Mouse (Mus musculus) ES-E14 (cell line): Measurements from ENCODE around the gene Tmem222. TPM values are rescaled to one million over a fixed set of nuclear protein-coding genes. Genes with fewer than 3 reads are reported as not detected.

Experiments used
- DNase-seq: peaks from one replicate; pipeline ENCODE4 v3.0.0-alpha.2; 2013; ENCODE audit warnings: low read depth, low spot score
- H3K27ac ChIP-seq: 2 replicates; pipeline ENCODE4 v1.5.1; 2012; ENCODE audit warnings: low read depth, mild to moderate bottlenecking, low read length, moderate library complexity, mixed read lengths; ENCODE audit not compliant: poor library complexity, insufficient read depth, severe bottlenecking
- H3K36me3 ChIP-seq: 2 replicates; pipeline ENCODE4 v1.6.1; 2012; ENCODE audit warnings: mild to moderate bottlenecking, low read length, moderate library complexity, mixed read lengths; ENCODE audit not compliant: control insufficient read depth, poor library complexity, insufficient read depth, severe bottlenecking
- H3K4me1 ChIP-seq, 2 experiments: fragments of 150-350 bp in 1 of 2; sonication (generic) in 1 of 2; 2 replicates each; pipeline ENCODE4 v1.6.1; 2012; ENCODE audit warnings: low read length in 2 of 2, mild to moderate bottlenecking in 1 of 2, mixed read lengths in 1 of 2; ENCODE audit not compliant: control insufficient read depth in 2 of 2, insufficient read depth in 2 of 2, poor library complexity in 1 of 2
- H3K4me3 ChIP-seq, 2 experiments: fragments of 150-350 bp in 1 of 2; sonication (generic) in 1 of 2; 2 replicates each; pipeline ENCODE4 v1.5.1; 2012; ENCODE audit warnings: low read length in 2 of 2, low read depth in 1 of 2, mild to moderate bottlenecking in 1 of 2, mixed read lengths in 1 of 2; ENCODE audit not compliant: insufficient read depth in 1 of 2, poor library complexity in 1 of 2, severe bottlenecking in 1 of 2
- H3K9ac ChIP-seq: 2 replicates; pipeline ENCODE4 v1.6.1; 2012; ENCODE audit warnings: low read depth, mild to moderate bottlenecking, low read length, mixed read lengths; ENCODE audit not compliant: poor library complexity, insufficient read depth, severe bottlenecking
- H3K9me3 ChIP-seq: fragments of 150-350 bp; sonication (generic); 2 replicates; pipeline ENCODE4 v1.6.1; 2012; ENCODE audit warnings: low read depth, mild to moderate bottlenecking, low read length; ENCODE audit not compliant: control insufficient read depth, insufficient read depth
- CHD2 ChIP-seq: IDR thresholded peaks from 2 replicates; pipeline ENCODE4 v1.6.1; 2014; ENCODE audit warnings: mild to moderate bottlenecking, low read depth, low read length, inconsistent platforms
- HCFC1 ChIP-seq: IDR thresholded peaks from 2 replicates; pipeline ENCODE4 v1.6.1; 2012; ENCODE audit warnings: low read length, inconsistent platforms, borderline replicate concordance; ENCODE audit not compliant: insufficient read depth
- MAFK ChIP-seq: IDR thresholded peaks from 2 replicates; pipeline ENCODE4 v1.6.1; 2014; ENCODE audit warnings: mild to moderate bottlenecking, low read depth, low read length, inconsistent platforms; ENCODE audit not compliant: insufficient read depth
- ZC3H11A ChIP-seq: IDR thresholded peaks from 2 replicates; pipeline ENCODE4 v1.6.1; 2012; ENCODE audit warnings: low read depth, mild to moderate bottlenecking, inconsistent platforms, low read length, borderline replicate concordance
- ZNF384 ChIP-seq: IDR thresholded peaks from 2 replicates; pipeline ENCODE4 v1.6.1; 2012; ENCODE audit warnings: low read depth, low read length, inconsistent platforms
- in situ Hi-C, 2 experiments: fragments of 600-800 bp; cut with MboI; formaldehyde crosslinking; loops; one replicate each; pipeline ENCODE4 v1.15.1; 2025; ENCODE audit warnings: low sequenced_read_pairs in 2 of 2, inconsistent platforms in 1 of 2; ENCODE audit not compliant: unreplicated experiment in 2 of 2
- total RNA-seq: library from RNA; depleted of rRNA; stranded (reverse); fragments of 300-350 nt; gene quantifications from 2 replicates; pipeline ENCODE4 v1.2.3, GENCODE M21; 2012

Gene Tmem222
- total RNA-seq, 1 experiment: 73.3 TPM

- no peak overlapping the region for H3K9ac ChIP-seq
- no peak overlapping the region for H3K27ac ChIP-seq
- in situ Hi-C loops: loop anchor here in 1 of 2 experiments (25.0 kb wide), 1 partner anchor 273 kb away; the partner anchor contains the start of gene Ahdc1
Measured at GRCm38 (mm10) chr4:133285299-133285698, 7.7 kb upstream of the Tmem222 start.

GRCm38 (mm10) chr4:133282656-133283055 is 5.1 kb upstream of the Tmem222 start:
- peaks cover 2 to 16% of the 10 kb centered on the region in 2 experiments; a peak in 2 of 4 replicates for H3K4me1 ChIP-seq
- in situ Hi-C loops: loop anchor here in 1 of 2 experiments (25.0 kb wide), 1 partner anchor 270 kb away; the partner anchor contains the start of gene Ahdc1
- TF ChIP-seq ZC3H11A (no peak), ZNF384 (no peak), MAFK (no peak), CHD2 (no peak), HCFC1 (no peak)
- no peak overlapping the region for H3K4me3 ChIP-seq
- no peak overlapping the region for H3K9ac ChIP-seq
- no peaks in the 10 kb centered on the region for H3K36me3 ChIP-seq
- H3K9me3 ChIP-seq: no peaks in the 10 kb centered on the region
- no peak overlapping the region for H3K27ac ChIP-seq
- DNase-seq: no peak

More at GRCm38 (mm10) chr4:133285299-133285698, 7.7 kb upstream of the Tmem222 start:
- no peak for DNase-seq
- H3K36me3 ChIP-seq: no peaks in the 10 kb centered on the region
- TF ChIP-seq ZNF384 (no peak), CHD2 (no peak), MAFK (no peak), ZC3H11A (no peak), HCFC1 (no peak)
- peaks cover 0 to 16% of the 10 kb centered on the region in 2 experiments; a peak in 2 of 4 replicates for H3K4me1 ChIP-seq
- H3K9me3 ChIP-seq: no peaks in the 10 kb centered on the region
- H3K4me3 ChIP-seq: no peak overlapping the region

DNA sequence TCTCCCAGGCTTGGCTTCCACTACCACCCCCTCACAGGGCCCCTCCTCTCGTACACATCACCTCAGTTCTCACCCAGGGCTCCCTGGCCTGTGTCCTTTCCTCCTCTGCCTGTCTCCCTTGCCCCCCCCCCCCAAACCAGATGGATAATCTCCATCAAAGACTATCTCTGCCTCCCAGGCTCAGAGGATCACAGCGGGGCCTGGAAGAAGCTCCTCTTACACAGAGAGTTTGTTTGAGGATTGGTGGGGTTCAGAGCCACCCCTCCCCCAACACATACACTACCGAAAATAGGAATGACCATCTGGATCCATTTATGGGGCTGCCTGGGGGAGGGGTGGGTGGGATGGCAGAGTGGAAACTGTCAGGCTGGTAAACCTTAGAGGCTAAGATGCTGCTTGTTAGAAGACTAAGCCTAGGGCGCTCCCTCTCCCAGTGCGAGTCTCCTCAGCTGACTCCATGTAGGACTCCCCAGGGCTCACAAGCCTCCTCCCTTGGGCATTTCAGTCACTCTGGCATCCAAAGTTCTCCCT is 4.4 kb upstream of the Tmem222 start:
- H3K27ac ChIP-seq: no peak overlapping the region
- TF ChIP-seq ZNF384 (no peak), CHD2 (no peak), MAFK (no peak), HCFC1 (no peak), ZC3H11A (no peak)
- peaks cover 2 to 14% of the 10 kb centered on the region in 2 experiments; a peak in 2 of 4 replicates for H3K4me1 ChIP-seq
- in situ Hi-C loops: loop anchor here in 1 of 2 experiments (25.0 kb wide), 1 partner anchor 270 kb away; the partner anchor contains the start of gene Ahdc1
- H3K9me3 ChIP-seq: no peaks in the 10 kb centered on the region
- H3K4me3 ChIP-seq: no peak overlapping the region
- no peak overlapping the region for H3K9ac ChIP-seq
- no peak for DNase-seq
- H3K36me3 ChIP-seq: no peaks in the 10 kb centered on the region

DNA sequence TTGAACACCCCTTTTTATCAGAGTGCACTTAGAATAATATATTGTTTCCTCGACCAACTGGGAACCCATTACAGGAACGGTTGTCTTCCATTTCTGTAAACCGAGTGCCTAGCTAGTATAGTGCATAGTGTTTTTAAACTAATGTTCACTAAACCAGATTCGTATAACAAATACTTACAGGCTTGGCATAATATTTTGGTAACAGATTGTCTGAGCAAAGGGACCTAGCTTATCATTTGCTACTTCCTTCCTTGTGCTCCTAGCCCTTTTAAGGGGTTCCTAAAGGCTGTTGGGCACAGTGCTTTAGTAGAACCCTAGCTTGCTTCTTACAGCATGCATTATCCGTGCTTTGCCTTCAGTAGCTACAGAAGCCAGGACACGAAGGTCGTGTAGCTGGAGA is 3.9 kb upstream of the Tmem222 start:
- Histone ChIP-seq H3K36me3 (no peaks in the 10 kb centered on the region), H3K9me3 (no peaks in the 10 kb centered on the region), H3K4me1 (peaks cover 3 to 13% of the 10 kb centered on the region in 2 experiments; a peak in 3 of 4 replicates), H3K9ac (no peak overlapping the region), H3K27ac (no peak overlapping the region), H3K4me3 (no peak overlapping the region)
- no peak for DNase-seq
- in situ Hi-C loops: loop anchor here in 1 of 2 experiments (25.0 kb wide), 1 partner anchor 269 kb away; the partner anchor contains the start of gene Ahdc1
- TF ChIP-seq ZNF384 (no peak), MAFK (no peak), CHD2 (no peak), HCFC1 (no peak)

DNA sequence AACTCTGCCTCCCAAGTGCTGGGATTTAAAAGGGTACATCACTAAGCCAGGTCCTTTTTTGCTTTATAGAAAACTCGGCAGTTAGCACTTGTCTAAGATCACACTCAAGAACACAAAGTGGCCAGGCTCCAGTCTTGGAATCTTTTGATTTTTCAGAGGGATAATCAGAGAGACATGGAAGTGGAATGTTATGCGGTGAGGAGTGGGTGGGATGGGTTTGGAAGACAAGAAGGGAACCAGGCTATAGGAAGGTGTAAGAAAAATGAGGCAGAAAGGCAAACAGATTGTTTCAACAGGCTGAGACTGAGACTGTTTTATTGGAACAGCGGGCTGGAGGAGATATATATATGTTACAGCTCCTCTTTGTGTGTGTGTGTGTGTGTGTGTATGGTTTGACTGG is 890 bp upstream of the Tmem222 start:
- no peaks in the 10 kb centered on the region for H3K9me3 ChIP-seq
- H3K4me3 ChIP-seq: peak overlapping the region; percentile 97 to 99
- TF ChIP-seq MAFK (no peak), CHD2 (no peak)
- H3K36me3 ChIP-seq: no peaks in the 10 kb centered on the region
- H3K9ac ChIP-seq: no peak overlapping the region
- peak overlapping the region; percentile 48; the same call in 1 of the 2 replicates for H3K27ac ChIP-seq
- in situ Hi-C loops: loop anchor here in 1 of 2 experiments (25.0 kb wide), 1 partner anchor 266 kb away; the partner anchor contains the start of gene Ahdc1
- DNase-seq: no peak
- peaks cover 5 to 6% of the 10 kb centered on the region in 2 experiments; a peak in 2 of 4 replicates for H3K4me1 ChIP-seq
